Mouse (Mus musculus) urinary bladder, adult 18-20 months (tissue): ENCODE results near the gene Ms4a18.
A peak's percentile ranks its signal among the peaks of the same experiment; 100 is the strongest.

Experiments
- DNase-seq, 2 experiments: peaks; one replicate each; pipeline ENCODE4 v3.0.0; 2022; ENCODE audit warnings: low spot score in 2 of 2, mixed read lengths in 2 of 2

The Ms4a18 gene

DNA sequence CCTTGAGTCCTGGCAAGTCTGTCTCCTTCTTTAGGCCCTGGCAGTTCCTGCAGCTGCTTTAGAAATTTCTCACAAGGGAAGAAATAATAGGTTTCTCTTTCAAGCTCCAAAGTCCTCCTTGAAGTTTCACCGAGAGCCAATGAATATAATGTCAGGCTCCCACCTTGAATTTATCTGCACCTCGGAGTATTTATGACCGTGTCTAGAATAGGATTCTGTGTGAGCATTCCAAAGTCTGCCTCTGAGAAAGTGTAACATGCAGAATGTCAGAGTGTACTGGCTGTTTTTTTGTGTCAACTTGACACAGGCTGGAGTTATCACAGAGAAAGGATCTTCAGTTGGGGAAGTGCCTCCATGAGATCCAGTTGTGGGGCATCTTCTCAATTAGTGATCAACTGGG lies at the start of gene Ms4a18:
Gene Ms4a18 (minus strand): TSS at position 141 of the 400 bp plus-strand sequence.
- no peak for DNase-seq

DNA sequence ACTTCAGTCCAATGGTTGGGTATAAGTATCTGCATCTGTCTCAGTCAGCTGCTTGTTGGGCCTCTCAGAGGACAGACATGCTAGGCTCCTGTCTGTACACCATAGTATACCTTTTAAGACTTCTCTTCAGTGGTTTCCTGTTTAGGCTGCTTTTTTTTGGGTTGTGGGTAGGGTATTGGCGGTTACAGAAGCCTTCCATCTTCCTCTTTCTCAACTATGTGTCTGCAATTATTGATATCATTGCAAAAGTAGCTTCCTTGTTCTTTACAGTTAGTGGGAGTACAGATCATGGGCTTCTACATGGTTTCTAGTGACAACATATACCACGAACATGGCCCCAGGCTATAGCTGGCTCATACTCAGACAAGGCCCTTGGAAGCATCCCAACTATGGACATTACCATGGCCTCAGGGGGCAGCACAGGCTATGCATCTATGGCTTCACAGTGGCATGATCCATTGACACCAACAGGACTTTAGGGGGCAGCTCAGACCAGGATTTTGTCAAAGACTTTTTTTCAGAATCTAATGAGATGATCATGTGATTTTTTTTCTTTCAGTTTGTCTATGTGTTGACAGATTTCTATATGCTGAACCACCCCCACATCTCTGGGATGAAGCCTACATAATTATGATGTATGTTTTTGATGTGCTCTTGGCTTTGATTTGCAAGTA lies 47.5 kb upstream of the Ms4a18 start:
- no peak for DNase-seq

DNA sequence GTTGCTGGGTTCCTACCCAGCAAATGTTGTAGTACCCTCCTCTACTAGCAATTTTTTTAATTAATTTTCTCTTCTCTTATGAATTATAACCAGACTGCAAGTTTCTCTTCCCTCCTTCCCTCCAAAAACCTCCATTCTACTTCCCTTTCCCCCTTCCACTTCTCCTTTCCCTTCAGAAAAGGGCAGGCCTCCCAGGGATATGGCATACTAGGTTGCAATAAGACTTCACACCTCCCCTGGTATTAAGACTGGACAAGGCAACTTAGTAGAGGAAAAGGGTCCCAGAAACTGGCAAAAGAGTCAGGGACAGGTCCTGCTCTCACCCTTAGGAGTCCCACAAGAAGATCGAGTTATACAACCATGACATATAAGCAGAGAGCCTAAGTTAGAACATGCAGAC lies 43.1 kb upstream of the Ms4a18 start:
- no peak for DNase-seq

DNA sequence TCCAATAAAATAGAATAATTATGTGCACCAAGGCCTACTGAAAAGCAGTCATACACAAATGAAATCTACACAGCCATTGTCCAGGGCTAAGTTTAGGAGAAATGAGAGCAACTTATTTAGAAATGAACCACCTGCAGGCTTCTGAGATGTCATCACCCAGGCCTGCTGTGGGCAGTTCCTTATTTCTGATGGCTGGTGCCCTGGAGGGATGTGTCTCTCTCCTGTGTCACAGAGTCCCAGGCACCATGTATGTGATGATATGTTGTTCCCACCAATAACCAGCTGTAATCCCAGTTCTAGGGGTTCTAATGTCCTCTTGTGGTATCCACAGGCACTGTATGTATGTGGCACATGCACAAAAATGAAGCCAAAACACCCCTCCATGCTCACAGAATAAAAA lies 42.1 kb upstream of the Ms4a18 start:
- DNase-seq, result no peak

DNA sequence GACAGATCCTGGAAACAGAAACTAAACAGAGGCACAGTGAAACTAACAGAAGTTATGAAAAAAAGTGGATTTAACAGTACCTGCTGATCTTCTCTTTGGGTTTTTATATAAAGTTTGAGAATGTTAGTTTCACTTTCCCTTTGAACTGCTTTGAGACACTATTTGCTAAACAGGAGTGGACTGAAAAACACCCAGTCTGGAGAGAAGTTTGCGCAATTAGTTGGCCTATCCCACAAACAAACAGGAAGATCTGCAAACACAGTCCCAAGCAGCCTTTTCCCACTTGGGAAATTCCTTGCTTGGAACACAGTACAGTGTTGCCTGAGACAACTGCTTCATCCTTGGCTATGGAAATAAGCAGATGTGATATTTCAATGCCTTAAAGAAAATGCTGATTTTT lies 37.9 kb upstream of the Ms4a18 start:
- peak in 1 of 2 experiments; percentile 30 for DNase-seq

GRCm38 (mm10) chr19:11053277-11053676 lies 35.4 kb upstream of the Ms4a18 start:
- DNase-seq, result no peak

- no peak for DNase-seq
These were observed 35.0 kb upstream of the Ms4a18 start for GRCm38 (mm10) chr19:11052877-11053276.

DNA sequence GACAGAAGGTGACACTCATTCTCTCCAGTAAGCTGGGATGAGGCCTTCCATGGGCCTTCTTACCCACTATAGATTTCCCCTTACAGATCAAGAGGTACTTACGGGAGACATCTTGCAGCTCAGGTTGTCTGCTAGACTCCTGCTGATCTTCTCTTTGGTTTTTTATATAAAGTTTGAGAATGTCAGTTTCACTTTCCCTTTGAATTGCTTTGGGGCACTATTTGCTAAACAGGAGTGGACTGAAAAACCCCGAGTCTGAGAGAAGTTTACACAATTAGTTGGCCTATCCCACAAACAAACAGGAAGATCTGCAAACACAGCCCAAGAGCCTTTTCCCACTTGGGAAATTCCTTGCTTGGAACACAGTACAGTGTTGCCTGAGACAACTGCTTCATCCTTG lies 32.5 kb upstream of the Ms4a18 start:
- no peak for DNase-seq

- DNase-seq, result no peak
These were observed 31.6 kb upstream of the Ms4a18 start for GRCm38 (mm10) chr19:11049426-11049825.

GRCm38 (mm10) chr19:11048503-11048902 lies 30.7 kb upstream of the Ms4a18 start:
- DNase-seq, result no peak

GRCm38 (mm10) chr19:11048009-11048408 lies 30.2 kb upstream of the Ms4a18 start:
- no peak for DNase-seq

- DNase-seq, result peak; percentile 25 to 37
These were observed 27.3 kb upstream of the Ms4a18 start for GRCm38 (mm10) chr19:11044996-11045711.

GRCm38 (mm10) chr19:11044671-11044995 lies 26.8 kb upstream of the Ms4a18 start:
- DNase-seq, result no peak

- DNase-seq, result no peak
These were observed 19.7 kb upstream of the Ms4a18 start for GRCm38 (mm10) chr19:11037570-11037969.

DNA sequence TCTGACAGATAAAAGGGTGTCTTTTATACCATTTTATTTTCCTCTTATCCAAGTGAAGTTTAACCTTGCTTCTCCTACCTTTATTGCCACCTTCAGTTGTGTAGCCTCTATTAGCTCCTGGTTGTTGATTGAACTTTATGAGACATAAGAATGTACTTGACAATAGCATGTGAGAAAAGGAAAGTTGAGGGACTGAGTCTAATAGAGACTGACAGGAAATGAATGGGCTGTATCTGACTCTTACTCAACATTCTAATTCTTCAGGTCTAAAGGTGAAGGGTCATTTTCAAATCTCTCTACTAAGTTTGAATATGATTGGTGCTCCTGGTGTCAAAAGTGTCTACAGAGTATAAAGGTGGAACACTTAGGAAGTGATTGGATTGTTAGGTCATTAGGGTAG lies 4.6 kb upstream of the Ms4a18 start:
- no peak for DNase-seq

- DNase-seq, result no peak
These were observed 580 bp downstream of the Ms4a18 start for GRCm38 (mm10) chr19:11017251-11017650.

DNA sequence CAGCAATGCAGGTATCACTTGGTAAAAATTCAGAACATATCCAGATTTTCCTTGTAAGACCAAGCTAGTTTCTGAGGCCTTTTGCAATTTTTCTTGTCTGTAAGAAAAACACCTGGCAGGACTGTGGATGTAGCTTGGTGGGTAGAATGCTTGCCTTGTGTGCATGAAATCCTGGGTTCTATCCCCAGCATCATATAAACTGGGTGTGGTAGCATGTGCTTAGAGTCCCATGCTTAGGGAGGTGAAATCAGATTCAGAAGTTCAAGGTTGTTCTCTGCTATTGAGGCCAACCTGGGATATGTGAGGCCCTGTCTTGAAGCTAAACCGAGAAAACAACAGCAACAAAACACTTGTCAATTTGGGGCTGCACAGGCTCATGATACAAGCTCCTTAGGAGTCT lies 1.8 kb downstream of the Ms4a18 start:
- no peak for DNase-seq

- DNase-seq, result no peak
These were observed 2.4 kb downstream of the Ms4a18 start for GRCm38 (mm10) chr19:11015468-11015867.

- no peak for DNase-seq
These were observed 24.7 kb downstream of the Ms4a18 start, which contains the start of gene Ms4a15 for GRCm38 (mm10) chr19:10993150-10993549. Gene Ms4a15 (minus strand): TSS chr19:10993250.

DNA sequence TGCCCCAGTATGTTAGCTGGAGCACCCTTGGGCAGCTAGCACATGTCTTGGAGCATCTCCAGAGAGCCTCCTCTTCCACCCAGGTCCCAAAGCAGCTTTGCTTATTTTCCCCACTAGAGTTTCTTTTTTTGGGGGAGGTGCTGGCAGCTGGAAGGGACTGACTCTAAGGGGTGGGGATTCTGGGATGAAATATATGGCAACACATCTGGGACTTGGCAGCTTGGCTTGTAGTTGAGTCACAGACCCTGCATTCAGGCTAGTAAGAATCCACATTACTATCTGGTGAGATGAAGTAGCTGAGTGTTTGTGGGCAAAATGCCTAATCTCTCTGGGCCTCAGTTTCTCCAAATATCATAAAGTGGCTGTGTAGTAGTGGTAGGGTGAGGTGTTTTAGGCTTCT lies 25.9 kb downstream of the Ms4a18 start:
- DNase-seq, result no peak

DNA sequence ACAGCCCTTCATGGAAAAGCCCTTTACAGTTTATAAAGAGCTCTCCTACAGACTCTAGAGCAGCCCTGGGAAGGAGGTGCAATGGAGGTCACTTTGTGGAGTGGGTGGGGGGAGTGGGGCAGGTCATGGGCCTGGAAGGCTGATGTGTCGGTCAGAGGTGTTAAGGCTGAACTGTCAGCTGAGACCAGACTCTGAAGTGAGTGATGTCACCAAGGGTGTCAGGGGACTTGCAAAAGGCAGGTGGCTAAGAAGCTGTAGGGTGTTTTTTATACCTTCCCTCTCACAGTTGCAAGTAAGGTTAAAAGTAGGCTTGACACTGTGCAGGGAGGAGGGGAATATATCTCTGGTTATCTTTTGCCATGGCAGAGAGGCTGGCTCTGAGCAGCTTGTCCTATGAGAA lies 27.1 kb downstream of the Ms4a18 start:
- no peak for DNase-seq

DNA sequence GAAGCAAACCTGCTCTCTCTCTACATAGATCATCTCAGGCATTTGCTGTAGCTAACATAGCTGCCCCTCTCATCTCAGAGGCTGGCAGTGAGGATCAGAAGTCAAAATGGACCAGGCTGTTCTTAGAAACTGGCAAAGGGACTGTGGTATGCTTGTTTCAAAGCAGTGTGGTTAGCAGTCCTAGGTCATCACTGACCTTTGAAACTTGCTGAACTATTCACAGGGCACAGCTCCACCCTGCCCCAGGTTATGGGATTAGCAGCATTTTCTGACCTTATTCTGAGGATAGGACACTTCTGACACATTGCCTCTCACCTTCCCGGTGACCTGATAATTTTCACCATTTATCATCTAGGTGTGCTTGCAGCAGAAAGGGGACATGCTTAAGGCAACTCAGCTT lies 29.3 kb downstream of the Ms4a18 start:
- no peak for DNase-seq

DNA sequence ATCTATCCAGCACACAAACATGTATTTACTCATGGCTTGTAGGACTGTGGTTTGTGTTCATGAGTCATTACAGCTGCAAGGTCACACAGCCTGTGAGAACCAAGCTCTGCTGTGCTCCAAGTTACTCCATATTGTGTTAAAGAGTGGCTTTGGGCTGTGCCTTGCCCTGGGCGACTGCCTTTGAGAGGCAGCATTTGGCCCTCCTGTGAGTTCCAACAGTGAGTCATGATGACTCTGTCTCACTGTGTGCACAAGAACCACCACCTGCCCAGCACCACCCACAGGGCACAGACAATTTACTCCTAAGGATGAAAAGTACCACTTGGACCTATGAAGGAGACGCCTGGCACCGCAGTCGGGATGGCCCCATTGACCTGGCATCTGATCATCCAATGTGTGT lies 31.9 kb downstream of the Ms4a18 start:
- no peak for DNase-seq

GRCm38 (mm10) chr19:10984551-10984950 lies 33.3 kb downstream of the Ms4a18 start:
- no peak for DNase-seq
